Mouse (Mus musculus) thymus, postnatal 36 days (tissue): ENCODE measurements around the gene Ppil1.
"Not testable (repeated sequence)": the region's sequence is repeated elsewhere in the genome, so short reads cannot be mapped to it uniquely, and the experiment has no call there.

ENCODE experiments used
- DNase-seq, 2 experiments: peaks; one replicate each; pipeline ENCODE4 v3.0.0; 2022; ENCODE audit warnings: mixed read lengths in 2 of 2

Ppil1 gene

GRCm38 (mm10) chr17:29251006-29251405, 13.0 kb downstream of the Ppil1 start:
- not testable (repeated sequence) for DNase-seq

DNA sequence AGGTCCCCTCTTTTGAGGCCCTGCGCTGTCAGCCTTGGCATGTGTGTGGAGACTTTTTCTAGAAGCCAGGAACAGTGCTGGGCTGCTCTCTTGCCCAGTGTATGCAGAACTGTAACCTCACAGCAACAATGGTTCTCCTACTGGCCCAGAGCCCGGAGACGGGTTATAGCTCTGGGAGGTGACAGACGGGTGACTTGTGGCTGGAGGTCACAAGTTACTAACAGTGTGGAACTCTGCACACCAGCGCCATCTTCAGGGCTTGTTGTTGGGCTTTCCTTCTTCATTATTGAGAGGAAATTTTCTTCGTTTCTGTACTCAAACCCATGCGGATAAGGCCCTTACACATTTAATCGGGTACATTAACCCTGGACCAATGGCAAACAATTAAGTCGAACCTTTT, 14.5 kb downstream of the Ppil1 start:
- DNase-seq = no peak

GRCm38 (mm10) chr17:29247881-29248280, 16.1 kb downstream of the Ppil1 start:
- DNase-seq = no peak

DNA sequence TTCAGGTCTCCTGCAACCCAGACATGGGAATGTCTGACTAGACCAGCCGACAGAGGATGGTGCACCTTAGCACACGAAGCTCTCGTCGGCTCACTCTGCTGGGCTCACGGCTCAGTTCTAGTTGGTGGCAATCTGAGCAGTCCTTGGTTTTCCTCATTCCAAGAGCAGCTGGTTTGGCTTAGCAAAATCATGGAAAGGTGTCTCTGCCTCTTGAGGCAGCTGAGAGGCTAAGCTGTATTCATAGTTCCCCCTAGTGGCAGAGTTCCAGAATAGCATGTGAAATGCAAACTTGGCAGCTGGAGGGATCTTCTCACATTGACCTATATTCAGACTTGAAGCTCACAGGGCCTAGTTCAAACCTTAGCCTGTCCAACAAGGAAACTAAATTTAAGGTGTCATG, 17.4 kb downstream of the Ppil1 start:
- DNase-seq = no peak

DNA sequence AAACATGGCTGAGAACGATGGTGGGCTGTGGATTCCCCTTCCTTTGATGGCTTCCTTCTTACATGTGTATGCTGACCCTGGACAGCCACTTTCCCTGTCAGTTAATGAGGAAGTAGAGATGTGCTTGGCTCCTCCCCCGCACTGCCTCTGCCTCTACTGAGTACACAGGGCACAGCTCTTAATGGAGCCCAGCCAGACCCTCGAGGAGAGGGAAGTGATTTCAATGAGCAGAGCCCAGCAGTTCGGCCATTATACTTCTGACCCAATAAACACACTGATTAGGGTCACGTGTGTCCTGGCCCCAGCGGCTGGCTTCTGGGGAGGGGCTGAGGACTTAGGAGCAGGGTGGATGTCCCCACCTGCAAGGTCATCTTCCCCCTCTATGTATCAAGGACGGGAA, 18.3 kb downstream of the Ppil1 start:
- DNase-seq = no peak

DNA sequence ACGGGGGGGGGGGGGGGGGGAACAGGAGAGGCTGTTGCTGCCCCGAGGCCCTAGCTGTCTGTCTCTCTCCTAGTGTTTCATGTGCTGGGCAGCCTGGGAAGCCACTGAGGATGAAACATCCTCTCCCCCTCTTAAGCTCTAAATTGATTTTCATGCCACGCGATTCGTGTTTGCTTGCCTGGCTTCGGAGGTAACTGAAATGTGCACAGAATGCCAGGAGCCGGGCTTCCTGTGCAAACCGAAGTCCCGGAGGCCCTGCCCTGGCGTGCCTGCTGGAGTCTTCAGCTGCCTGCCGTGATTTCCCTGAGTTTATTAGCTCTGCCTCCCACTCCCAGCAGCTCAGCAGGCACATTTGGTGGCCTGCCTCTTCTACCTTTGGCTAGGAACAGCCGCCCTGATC, 19.1 kb downstream of the Ppil1 start:
- DNase-seq = no peak

DNA sequence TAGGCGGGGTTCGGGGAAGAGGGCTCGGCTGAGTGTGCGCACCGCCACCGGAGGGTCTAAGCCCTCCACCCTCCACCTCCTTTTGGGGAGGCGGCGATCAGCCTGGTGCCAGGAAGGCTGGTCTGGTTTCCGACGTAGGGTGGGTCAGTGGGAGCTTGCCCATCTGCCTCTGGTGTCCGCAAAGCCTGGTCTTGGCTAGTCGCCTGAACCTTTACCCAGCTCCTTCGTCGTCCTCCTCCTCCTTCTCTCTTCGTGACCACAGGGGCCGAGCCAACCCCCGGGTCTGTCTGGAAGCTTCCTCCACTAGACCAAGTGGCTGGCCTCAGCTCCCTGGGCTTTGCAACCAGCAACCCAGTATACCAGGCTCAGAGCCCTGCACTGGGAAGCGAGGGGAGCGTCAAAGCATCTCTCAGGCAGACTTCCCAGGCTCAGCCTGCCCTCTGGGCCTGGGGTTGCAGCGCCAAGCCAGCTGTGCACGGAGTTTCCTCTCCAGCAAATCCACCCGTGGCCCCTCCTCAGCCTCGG, 25.5 kb downstream of the Ppil1 start:
- DNase-seq = no peak

- no peak for DNase-seq
Measured at GRCm38 (mm10) chr17:29237772-29238420, 26.1 kb downstream of the Ppil1 start, which contains the start of gene Cpne5. Gene Cpne5, minus strand, starts transcription at chr17:29238167.

DNA sequence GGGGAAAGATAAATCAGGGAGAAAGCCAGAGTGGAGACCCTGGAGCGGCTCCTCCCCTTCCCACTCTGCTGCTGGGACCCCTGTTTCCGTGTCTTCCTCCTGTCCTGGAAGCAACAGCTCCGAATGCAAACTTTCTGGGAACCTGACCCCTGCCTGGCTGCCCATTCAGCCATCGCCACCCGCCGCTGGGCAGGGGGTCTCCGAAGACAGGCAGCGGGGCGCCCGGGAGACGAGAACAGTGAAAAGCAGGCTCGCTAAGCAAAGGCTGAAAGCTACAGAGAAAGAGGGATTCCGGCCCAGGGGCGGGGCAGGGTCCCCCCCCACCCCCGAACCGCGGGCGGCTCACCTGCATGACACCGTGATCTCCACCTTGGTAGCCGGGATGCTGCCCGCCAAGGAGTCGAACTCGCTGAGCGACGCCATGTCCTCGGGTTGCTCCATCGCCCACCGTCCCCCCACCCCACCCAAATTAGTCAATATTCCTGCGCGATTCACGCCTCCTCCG, 26.7 kb downstream of the Ppil1 start:
- DNase-seq = no peak

DNA sequence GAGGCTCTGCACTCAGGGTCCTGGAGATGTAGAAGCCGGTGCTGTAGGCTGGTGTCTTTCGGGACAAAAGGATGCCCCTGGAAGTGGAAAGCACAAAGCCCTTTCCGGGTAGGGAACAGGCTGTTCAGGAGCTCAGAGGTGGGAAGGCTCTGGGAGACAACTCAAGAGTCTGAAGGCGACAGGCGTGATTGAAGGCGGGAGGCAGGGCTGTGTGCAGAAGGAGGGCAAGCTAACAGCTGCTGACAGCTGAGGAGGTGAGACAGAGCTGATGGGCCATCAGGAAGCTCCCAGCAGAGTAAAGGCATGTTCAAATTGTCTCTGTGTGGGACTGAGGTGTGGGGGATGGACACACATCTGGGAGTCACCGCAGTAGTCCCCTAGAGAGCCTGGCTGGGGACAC, 27.9 kb downstream of the Ppil1 start:
- no peak for DNase-seq

DNA sequence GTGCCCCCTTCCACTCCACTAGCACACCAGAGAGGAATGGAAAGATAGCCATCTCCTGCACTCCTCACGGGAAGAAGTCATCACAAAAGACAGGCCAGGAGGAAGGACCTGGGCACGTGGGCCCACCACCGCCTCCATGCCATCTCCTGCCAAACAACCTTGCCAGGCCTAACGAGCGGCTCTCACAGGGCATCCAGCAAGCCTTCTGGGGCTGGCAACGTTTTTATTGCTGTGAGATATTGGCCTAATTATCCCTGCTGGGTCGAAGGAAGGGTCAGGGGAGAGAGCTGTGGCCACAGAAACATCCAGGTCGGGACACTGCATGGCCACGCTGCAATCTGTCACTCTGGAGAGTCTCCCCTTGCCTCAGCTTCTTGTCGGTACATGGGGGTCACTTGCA, 32.9 kb downstream of the Ppil1 start:
- no peak for DNase-seq

GRCm38 (mm10) chr17:29220631-29221030, 43.4 kb downstream of the Ppil1 start:
- no peak for DNase-seq

DNA sequence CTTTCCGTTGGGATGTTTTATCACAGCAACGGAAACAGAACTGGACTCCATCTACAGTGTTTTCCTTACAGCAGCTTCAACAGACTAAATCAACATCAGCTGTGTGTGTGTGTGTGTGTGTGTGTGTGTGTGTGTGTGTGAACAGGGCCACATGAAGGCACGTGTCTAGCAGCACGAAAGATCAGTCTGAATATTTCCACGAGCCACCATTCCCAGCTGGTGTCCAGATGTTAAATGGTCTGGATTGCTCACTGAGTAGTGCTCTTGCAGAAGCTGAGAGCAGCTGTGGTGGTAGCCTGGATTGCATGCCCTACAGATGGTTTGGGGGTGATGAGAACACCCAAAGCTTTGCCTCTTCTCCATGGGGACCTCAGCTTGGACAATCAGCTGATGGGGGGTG, 46.0 kb downstream of the Ppil1 start:
- DNase-seq = no peak

GRCm38 (mm10) chr17:29216078-29216477, 47.9 kb downstream of the Ppil1 start:
- DNase-seq = no peak

- DNase-seq = no peak
Measured at GRCm38 (mm10) chr17:29214655-29215054, 49.3 kb downstream of the Ppil1 start.

DNA sequence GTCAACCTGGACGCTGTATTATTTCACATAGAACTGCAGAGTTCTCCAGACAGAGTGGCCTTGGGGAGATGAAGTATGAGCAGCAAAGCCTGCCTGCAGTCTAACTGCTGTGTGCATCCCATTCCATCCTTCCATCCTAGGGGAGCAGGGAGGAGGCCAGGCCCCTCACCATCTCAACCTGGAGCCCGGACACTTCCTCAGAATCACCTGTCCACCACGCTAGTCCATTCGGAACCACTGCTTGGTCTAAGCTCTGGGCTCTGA, 49.9 kb downstream of the Ppil1 start:
- DNase-seq = no peak

GRCm38 (mm10) chr17:29213381-29214192, 50.4 kb downstream of the Ppil1 start:
- DNase-seq = no peak

DNA sequence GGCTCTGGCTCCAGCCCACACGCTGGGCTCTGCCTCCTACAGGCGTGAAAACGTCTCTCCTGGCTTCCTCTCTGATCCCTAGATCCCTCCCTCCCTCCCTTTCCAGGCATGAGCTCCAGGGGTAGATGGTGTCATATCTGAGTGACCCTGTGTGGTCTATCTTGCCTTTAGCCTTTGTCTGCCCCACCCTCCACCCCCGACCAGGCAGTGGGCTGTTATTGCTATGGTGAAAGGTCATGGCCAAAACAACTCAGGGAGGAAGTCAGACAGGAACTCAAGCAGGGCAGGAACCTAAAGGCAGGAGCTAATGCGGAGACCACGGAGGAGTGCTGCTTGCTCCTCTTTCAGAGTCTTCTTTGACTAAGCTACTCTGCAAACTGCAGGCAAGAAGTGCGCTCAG, 52.1 kb downstream of the Ppil1 start:
- DNase-seq = no peak

GRCm38 (mm10) chr17:29210037-29210436, 53.9 kb downstream of the Ppil1 start:
- DNase-seq = no peak

GRCm38 (mm10) chr17:29206052-29206451, 57.9 kb downstream of the Ppil1 start:
- DNase-seq = no peak

DNA sequence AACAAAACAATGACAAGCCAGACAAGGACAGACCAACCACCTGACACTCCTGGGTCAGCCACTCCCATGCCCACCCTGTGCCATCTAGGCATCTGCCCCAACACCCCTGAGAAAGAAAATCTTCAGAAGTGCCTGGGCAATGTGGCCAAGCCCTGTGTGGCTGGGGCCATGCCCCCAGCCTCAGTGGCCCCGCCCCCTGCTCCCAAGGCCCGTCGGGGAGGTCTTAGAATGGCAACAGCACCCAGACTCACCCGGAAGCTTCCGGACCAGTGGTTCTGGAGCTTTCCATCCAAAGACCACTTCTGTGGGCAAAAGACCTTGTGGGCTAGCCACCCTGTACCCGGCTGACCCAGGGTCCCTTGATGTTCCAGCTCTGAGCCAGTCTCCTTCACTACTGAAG, 61.4 kb downstream of the Ppil1 start:
- DNase-seq = no peak
